Mouse (Mus musculus) kidney, adult 2 months (tissue): ENCODE measurements around the gene Casp3. TPM values are rescaled to one million over a fixed set of nuclear protein-coding genes. Genes with fewer than 3 reads are reported as not detected.

Source experiments
- DNase-seq: peaks from one replicate; pipeline ENCODE4 v3.0.0; 2021
- H3K27ac ChIP-seq: fragments of 200-500 bp; 2 replicates; pipeline ENCODE4 v1.5.1; 2012; ENCODE audit warnings: low read depth, low read length, control low read depth, inconsistent platforms; ENCODE audit not compliant: insufficient read depth
- H3K27me3 ChIP-seq: fragments of 200-500 bp; replicated peaks from 2 replicates; pipeline ENCODE4 v1.6.1; 2012; ENCODE audit warnings: mild to moderate bottlenecking, moderate library complexity, low read length, inconsistent platforms; ENCODE audit not compliant: control insufficient read depth, insufficient read depth
- H3K36me3 ChIP-seq: fragments of 200-500 bp; 2 replicates; pipeline ENCODE4 v1.6.1; 2012; ENCODE audit warnings: mild to moderate bottlenecking, moderate library complexity, low read length, inconsistent platforms; ENCODE audit not compliant: control insufficient read depth, insufficient read depth
- H3K4me1 ChIP-seq: fragments of 200-500 bp; 2 replicates; pipeline ENCODE4 v1.6.1; 2011; ENCODE audit warnings: low read length; ENCODE audit not compliant: control insufficient read depth, insufficient read depth
- H3K4me3 ChIP-seq: fragments of 200-500 bp; 2 replicates; pipeline ENCODE4 v1.5.1; 2011; ENCODE audit warnings: mild to moderate bottlenecking, low read depth, low read length, control low read depth; ENCODE audit not compliant: insufficient read depth
- CTCF ChIP-seq: fragments of 200-500 bp; conservative IDR thresholded peaks from 2 replicates; pipeline ENCODE4 v1.5.1; 2011; ENCODE audit warnings: low read depth, mild to moderate bottlenecking, control low read depth, low read length, moderate library complexity, mixed read lengths; ENCODE audit not compliant: insufficient read depth, insufficient read length
- POLR2A ChIP-seq: fragments of 200-500 bp; IDR thresholded peaks from one replicate; pipeline ENCODE4 v1.6.1; 2011; ENCODE audit warnings: low read depth, low read length, control low read depth
- WGBS: fragments of 180-500 bp; shearing (Covaris S2); methylation state at CpG from one replicate; pipeline ENCODE4 v1.1.7; 2018; 5-methylcytosine and 5-hydroxymethylcytosine counted together
- polyA plus RNA-seq: library from polyadenylated mRNA; depleted of rRNA; stranded (reverse); fragments of >200 nt; gene quantifications from 2 replicates; pipeline ENCODE4 v1.2.3, GENCODE M21; 2012

The Casp3 gene
- polyA plus RNA-seq, 1 experiment = 9.2 TPM

DNA sequence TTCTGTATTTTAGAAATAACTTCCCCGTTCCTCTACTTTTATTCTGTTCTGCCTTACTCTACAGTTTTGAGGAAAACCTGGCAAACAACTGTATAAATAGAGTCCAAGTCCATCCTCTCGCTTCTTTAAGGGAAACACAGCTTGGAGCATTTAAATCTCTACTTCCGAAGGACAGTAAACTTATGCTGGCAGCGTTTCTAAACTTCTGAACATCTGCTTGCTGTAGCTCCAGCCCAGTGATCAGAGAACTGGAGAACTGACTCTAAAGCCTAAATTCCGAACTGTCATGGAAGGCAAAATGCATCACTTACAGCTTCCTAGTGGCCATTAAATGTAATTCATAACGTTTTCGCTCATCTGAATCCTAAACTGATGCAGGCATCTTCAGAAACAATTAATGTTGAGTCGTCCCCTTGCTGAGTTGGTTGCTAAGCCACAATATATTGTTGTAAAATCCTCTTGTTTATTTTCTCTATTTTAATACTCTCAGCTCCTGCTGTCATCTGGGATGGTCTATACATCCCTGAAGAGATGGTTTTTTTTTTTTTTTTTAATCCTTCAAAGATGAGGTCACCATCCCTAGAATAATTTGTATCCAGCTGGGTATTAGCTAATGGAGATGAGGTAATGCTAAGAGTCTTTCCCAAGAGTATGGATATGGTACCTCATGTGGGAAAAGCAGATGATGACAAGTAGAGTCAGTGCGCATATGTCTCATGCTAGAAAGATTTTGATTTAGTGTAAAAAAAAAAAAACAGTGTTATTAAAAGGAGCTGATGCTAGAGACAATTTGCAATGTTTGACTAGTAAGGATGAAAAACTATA is 5.6 kb downstream of the Casp3 start:
- no peak for DNase-seq
- Histone ChIP-seq H3K4me3 (no peak overlapping the region), H3K27ac (no peak overlapping the region), H3K36me3 (no peaks in the 10 kb centered on the region), H3K4me1 (peaks cover 11% of the 10 kb centered on the region; the same call in 1 of the 2 replicates), H3K27me3 (no peaks in the 10 kb centered on the region)
- TF ChIP-seq CTCF (no peak), POLR2A (no peak)
- WGBS = 74% methylated on average over 9 of the region's 9 CpGs

DNA sequence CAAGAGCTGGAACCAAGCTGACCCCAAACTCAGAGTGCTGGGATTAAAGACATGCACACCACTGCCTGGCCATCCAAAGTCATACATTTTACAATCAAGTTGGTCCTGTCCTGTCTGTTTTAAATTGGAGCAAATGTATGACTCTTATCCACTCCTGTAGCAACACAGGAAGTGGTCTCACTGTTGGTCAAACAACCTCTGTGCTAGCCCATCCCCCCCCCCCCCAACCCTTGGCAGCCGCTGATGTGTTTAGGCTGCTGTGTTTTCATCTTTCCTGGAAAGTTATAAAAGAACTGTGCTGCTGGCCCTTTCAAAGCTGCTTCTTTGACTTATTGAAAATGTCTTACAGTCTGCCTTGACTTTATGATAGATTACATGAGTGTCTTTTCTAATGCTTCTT is 8.1 kb downstream of the Casp3 start:
- no peak for DNase-seq
- WGBS = 58% methylated on average over 1 of the region's 1 CpGs
- TF ChIP-seq CTCF = no peak
- no peak for TF ChIP-seq POLR2A
- peaks cover 10% of the 10 kb centered on the region; the same call in 1 of the 2 replicates for H3K4me1 ChIP-seq
- no peak overlapping the region for H3K27ac ChIP-seq
- no peaks in the 10 kb centered on the region for H3K36me3 ChIP-seq
- no peaks in the 10 kb centered on the region for H3K27me3 ChIP-seq
- H3K4me3 ChIP-seq = no peak overlapping the region

DNA sequence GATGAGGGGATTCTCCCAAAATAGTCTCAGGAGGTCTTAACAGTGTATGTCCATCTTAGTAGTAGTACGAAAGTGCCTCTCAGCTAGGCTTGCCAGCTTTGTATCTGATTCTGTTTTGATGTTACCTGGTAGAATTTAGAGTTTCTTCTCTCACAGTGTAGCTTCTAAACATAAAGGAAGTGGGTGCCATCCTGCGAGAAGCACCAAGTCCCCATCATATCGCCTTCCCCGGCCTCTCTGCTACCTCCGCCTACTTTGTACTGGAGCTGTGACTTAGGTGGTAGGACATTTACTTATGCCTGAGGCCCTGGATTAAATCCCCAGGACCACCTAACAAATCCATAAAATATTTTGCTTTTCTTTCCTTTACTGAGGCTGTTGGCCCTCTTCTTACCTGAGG is 9.6 kb downstream of the Casp3 start:
- Histone ChIP-seq H3K27me3 (no peaks in the 10 kb centered on the region), H3K4me1 (peaks cover 10% of the 10 kb centered on the region; the same call in 1 of the 2 replicates), H3K36me3 (no peaks in the 10 kb centered on the region), H3K27ac (no peak overlapping the region), H3K4me3 (no peak overlapping the region)
- TF ChIP-seq POLR2A (no peak), CTCF (no peak)
- no peak for DNase-seq
- 95% methylated on average over 5 of the region's 5 CpGs for WGBS

DNA sequence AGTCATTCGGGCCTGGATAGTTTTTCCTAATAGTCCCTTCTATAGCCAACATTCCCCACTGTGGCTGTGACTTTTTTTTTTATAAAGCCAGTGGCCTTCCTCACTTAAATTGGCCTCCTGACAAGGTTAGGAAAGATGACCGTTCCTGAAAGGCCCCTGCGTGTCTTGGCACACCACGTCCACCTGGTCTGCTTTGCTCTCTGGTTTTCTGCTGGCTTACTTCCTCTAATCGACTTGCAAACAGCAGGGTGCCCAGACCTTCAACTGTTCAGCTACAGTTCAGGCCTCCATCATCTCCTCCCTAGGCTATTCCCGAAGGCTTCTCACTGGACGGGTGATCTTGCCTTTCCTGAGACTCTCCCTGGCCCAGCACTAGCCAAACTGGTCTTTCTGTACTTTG is 10.8 kb downstream of the Casp3 start:
- H3K36me3 ChIP-seq = no peaks in the 10 kb centered on the region; the same call in 1 of the 2 replicates
- DNase-seq = peak; percentile 46
- 65% methylated on average over 7 of the region's 7 CpGs for WGBS

DNA sequence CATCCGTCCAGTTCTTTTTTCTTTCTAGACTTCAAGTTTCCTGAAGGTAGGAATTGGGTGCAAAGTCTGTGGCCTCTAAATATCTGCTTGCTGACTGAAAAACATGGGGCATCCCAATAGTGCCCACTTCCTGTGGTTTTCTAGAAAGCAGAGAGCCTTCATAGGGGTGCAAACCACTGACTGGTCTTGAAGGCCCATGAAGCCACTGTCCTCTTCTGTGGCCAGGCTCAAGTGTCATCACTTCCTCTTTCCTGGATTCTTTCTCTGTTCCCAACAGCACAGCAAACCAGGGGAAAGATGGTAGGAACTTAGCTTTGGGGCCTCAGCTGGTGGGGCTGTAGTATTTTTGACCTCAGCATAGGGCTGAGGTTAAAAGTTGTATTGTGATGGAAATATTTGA is 11.6 kb downstream of the Casp3 start:
- H3K4me1 ChIP-seq = peaks cover 10% of the 10 kb centered on the region; the same call in 1 of the 2 replicates
- H3K27me3 ChIP-seq = no peaks in the 10 kb centered on the region
- DNase-seq = no peak
- TF ChIP-seq POLR2A = no peak
- no peak for TF ChIP-seq CTCF
- H3K36me3 ChIP-seq = no peaks in the 10 kb centered on the region; the same call in 1 of the 2 replicates
- 90% methylated on average over 1 of the region's 1 CpGs for WGBS
- H3K27ac ChIP-seq = no peak overlapping the region
- H3K4me3 ChIP-seq = no peak overlapping the region

More for the DNA sequence above, 10.8 kb downstream of the Casp3 start:
- Histone ChIP-seq H3K4me3 (no peak overlapping the region), H3K27ac (no peak overlapping the region), H3K27me3 (no peaks in the 10 kb centered on the region), H3K4me1 (peaks cover 10% of the 10 kb centered on the region; the same call in 1 of the 2 replicates)
- TF ChIP-seq CTCF = no peak
- no peak for TF ChIP-seq POLR2A

DNA sequence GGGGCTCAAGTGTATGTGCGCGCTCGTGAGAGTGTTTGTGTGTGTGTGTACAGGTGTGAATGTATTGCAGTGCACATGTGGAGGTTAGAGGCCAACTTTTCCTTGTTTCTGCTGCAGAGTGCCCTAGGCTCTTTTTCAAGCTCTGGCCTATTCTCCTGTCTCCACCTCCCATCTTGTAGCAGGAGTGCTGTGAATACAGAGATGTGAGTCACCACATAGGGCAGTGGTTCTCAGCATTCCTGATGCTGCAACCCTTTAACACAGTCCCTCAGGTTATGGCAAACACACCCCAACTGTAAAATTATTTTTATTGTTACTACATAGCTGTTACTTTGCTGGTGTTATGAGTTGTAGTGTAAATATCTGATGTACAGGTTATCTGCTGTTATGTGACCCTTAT is 13.3 kb downstream of the Casp3 start:
- H3K4me1 ChIP-seq = peaks cover 10% of the 10 kb centered on the region; the same call in 1 of the 2 replicates
- 91% methylated on average over 3 of the region's 3 CpGs for WGBS
- H3K27ac ChIP-seq = no peak overlapping the region
- TF ChIP-seq POLR2A (no peak), CTCF (no peak)
- H3K27me3 ChIP-seq = no peaks in the 10 kb centered on the region
- H3K4me3 ChIP-seq = no peak overlapping the region
- no peak for DNase-seq
- peaks cover 5% of the 10 kb centered on the region for H3K36me3 ChIP-seq

DNA sequence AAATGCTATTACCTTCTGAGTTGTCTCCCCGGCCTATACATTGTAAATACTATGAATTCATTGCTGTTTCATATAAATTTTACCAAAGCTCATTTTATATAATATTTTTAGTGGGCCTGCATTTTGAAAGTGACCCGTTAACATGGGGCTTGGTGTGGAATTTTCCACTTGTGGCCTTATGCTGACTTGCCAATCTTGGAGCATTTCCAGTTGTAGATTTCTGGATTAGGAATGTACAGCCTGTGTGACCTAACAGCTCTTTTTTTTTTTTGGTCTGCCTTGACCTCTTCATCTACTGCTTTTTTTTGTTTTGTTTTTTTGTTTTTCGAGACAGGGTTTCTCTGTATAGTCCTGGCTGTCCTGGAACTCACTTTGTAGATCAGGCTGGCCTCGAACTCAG is 13.8 kb downstream of the Casp3 start:
- no peak for TF ChIP-seq POLR2A
- TF ChIP-seq CTCF = no peak
- Histone ChIP-seq H3K27ac (no peak overlapping the region), H3K36me3 (peaks cover 5% of the 10 kb centered on the region), H3K27me3 (no peaks in the 10 kb centered on the region), H3K4me3 (no peak overlapping the region), H3K4me1 (peaks cover 10% of the 10 kb centered on the region; the same call in 1 of the 2 replicates)
- peak; percentile 44 for DNase-seq
- 63% methylated on average over 4 of the region's 4 CpGs for WGBS

DNA sequence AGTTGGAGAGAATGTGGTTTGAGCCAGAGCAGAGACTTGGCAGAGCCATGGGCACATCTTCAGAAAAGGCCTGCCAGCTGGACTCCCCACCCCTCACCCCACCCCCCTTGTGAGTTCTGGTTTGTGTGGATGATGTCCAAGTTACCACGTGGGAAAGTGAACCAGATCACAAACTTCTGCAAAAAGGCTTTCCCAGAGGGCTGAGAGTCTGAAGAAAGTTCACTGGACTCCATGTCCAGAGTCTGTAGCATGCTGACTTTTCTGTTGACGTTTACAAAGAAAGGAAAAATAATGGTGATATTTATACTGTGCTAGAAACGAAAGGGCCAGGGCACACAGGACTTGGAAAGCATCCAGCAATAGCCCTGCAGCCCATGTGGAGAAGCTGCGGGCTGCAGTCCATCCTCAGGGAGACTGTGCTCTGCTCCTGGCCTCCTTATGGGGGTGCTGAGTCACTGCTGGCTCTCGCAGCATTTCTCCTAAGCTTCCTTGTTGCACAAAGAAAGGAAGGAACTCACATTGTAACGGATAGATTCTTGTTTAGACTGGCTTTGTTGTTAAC is 22.0 kb downstream of the Casp3 start:
- 0 out of 2 replicates have a peak, but pooled peaks cover 4% of the 10 kb centered on the region for H3K4me1 ChIP-seq
- no peaks in the 10 kb centered on the region for H3K27me3 ChIP-seq
- H3K27ac ChIP-seq = no peak overlapping the region
- DNase-seq = peak; percentile 72
- TF ChIP-seq CTCF (no peak), POLR2A (no peak)
- no peak overlapping the region for H3K4me3 ChIP-seq
- peaks cover 7% of the 10 kb centered on the region for H3K36me3 ChIP-seq
- 16% methylated on average over 6 of the region's 6 CpGs for WGBS
